Mouse (Mus musculus): ENCODE data around the gene Col9a2. TPM values are rescaled to one million over a fixed set of nuclear protein-coding genes. Genes with fewer than 3 reads are reported as not detected.
A peak's percentile ranks its signal among the peaks of the same experiment; 100 is the strongest.

Col9a2 gene
- 1.6 and 1.8 TPM in 2 replicates for polyA plus RNA-seq (2015; fragmentation: Nextera tagmentation; extraction: Ambion mirVana)

DNA sequence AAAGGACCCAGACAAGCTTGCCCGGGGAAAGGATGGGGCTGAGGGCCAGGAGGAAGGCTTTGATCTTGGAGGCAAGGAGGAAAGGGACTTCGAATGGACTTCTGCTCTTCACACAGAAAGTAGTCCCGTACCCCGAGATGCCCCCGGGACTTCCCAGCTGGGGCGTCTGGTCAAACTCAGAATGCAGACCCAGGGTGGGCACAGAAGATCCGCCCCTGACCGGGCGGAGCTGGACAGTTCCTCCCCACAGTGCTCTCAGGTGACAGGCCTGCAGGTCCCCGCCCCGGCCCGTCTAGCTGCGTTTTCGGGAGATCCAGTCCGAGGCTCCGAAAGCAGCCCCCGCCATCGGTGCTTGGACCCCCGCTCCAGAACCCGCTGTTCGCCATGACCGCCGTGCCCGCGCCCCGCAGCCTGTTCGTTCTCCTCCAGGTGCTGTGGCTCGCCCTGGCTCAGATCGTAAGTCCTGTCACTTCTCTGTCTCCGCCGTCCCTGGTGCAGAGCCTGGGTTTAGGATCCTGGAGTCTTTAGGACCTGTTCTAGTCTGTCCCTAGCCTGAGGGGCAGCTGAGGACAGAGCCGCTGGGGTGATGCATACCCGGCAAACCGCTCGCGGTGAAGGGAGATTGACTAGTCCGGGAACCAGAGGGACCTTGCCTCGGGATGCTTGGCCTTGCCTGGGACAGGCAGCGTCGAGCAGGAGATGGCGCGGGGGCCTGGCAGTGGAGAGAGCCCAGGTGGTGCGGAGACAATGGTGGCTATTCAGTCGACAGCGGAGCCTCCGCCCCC, at the start of gene Col9a2:
Col9a2 (plus strand) TSS at position 55 of the 785 bp plus-strand sequence.
- whole genome bisulfite sequencing: 3% methylated on average over 46 of the region's 46 CpGs
- H3K27ac ChIP-seq (ENCODE audit: low read length): no peak within 1 kb of the TSS
- ATAC-seq: no peak

DNA sequence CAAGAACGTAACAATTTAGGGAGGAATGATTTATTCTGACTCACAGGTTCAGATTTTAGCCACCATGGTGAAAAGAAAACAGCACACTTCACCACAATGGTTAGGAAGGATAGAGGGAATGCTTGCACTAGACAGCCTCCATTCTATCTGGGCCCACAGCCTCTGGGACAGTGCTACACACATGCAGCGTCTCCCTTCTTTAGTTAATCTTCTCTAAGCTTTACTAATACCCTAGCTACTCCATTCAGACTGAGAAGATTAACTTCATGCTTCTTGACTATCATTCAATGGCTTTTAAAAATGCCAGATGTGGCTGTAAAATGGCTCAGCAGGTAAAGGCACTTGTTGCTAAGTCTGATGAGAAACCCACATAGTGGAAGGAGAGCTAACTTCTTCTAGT, 46.9 kb upstream of the Col9a2 start:
- TF ChIP-seq EP300 (IDR thresholded peaks at IDR 0.05): no peak
- TF ChIP-seq CTCF (IDR thresholded peaks at IDR 0.05): no peak
- DNase-seq (ENCODE audit: low spot score) (no peak), ATAC-seq (no peak)
- no peak overlapping the region for H3K4me2 ChIP-seq (replicated peaks; ENCODE audit: low read depth, low read length)
- no peak overlapping the region for H3K27ac ChIP-seq (ENCODE audit: low read length)
- no peak overlapping the region for H3K9ac ChIP-seq (replicated peaks; ENCODE audit: low read depth)
- H3K36me3 ChIP-seq (ENCODE audit: insufficient read depth, low read length): no peaks in the 10 kb centered on the region
- peaks cover 3% of the 10 kb centered on the region; the same call in 1 of the 2 replicates for H3K4me1 ChIP-seq (ENCODE audit: insufficient read depth, low read depth, low read length)
- H3K9me3 ChIP-seq (ENCODE audit: low read length): no peaks in the 10 kb centered on the region
- 83% methylated on average over 2 of the region's 2 CpGs for WGBS
- no peaks in the 10 kb centered on the region for H3K27me3 ChIP-seq (replicated peaks; ENCODE audit: insufficient read depth, low read length)
- H3K4me3 ChIP-seq (ENCODE audit: low read depth, low read length): no peak overlapping the region

More for the DNA sequence above, at the start of gene Col9a2:
- Histone ChIP-seq H3K4me3 (ENCODE audit: low read depth, low read length) (peak within 1 kb of the TSS; percentile 31), H3K27me3 (replicated peaks; ENCODE audit: insufficient read depth, low read length) (0 out of 2 replicates have a peak, but pooled peaks cover 8% of the 10 kb centered on the region), H3K9ac (replicated peaks; ENCODE audit: low read depth) (no peak within 1 kb of the TSS), H3K4me1 (ENCODE audit: insufficient read depth, low read depth, low read length) (peaks cover 5% of the 10 kb centered on the region; the same call in 1 of the 2 replicates), H3K4me2 (replicated peaks; ENCODE audit: low read depth, low read length) (peak within 1 kb of the TSS; percentile 57), H3K36me3 (ENCODE audit: insufficient read depth, low read length) (no peaks in the 10 kb centered on the region), H3K9me3 (ENCODE audit: low read length) (no peaks in the 10 kb centered on the region)
- no peak for TF ChIP-seq EP300 (IDR thresholded peaks at IDR 0.05)
- no peak for TF ChIP-seq CTCF (IDR thresholded peaks at IDR 0.05)
- DNase-seq (ENCODE audit: low spot score): no peak

DNA sequence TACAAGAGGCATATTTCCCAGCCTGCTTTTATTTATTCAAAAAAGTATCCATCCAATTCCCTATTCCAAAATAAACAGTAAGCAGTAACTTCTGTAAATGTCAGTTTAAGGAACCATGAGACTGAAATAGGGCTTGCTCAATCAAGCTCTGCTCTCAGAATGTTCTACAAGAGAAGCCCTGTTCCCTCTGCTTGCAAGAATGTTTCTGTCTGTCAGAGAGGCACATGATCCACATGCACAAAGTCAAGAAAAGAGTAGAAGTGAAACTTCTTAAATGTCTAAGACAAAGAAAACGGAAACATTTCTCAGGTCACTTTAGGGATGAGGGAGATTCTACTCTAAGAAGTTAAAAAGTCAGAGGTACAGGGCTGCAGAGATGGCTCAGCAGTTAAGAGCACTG, 46.2 kb upstream of the Col9a2 start:
- Histone ChIP-seq H3K36me3 (ENCODE audit: insufficient read depth, low read length) (no peaks in the 10 kb centered on the region), H3K4me1 (ENCODE audit: insufficient read depth, low read depth, low read length) (peaks cover 3% of the 10 kb centered on the region; the same call in 1 of the 2 replicates), H3K9me3 (ENCODE audit: low read length) (no peaks in the 10 kb centered on the region), H3K4me2 (replicated peaks; ENCODE audit: low read depth, low read length) (no peak overlapping the region), H3K9ac (replicated peaks; ENCODE audit: low read depth) (no peak overlapping the region), H3K27me3 (replicated peaks; ENCODE audit: insufficient read depth, low read length) (no peaks in the 10 kb centered on the region), H3K4me3 (ENCODE audit: low read depth, low read length) (no peak overlapping the region), H3K27ac (ENCODE audit: low read length) (no peak overlapping the region)
- DNase-seq (ENCODE audit: low spot score): peak; percentile 59
- TF ChIP-seq EP300 (IDR thresholded peaks at IDR 0.05) (no peak), CTCF (IDR thresholded peaks at IDR 0.05) (no peak)
- ATAC-seq: no peak
- WGBS: 87% methylated on average over 1 of the region's 1 CpGs

DNA sequence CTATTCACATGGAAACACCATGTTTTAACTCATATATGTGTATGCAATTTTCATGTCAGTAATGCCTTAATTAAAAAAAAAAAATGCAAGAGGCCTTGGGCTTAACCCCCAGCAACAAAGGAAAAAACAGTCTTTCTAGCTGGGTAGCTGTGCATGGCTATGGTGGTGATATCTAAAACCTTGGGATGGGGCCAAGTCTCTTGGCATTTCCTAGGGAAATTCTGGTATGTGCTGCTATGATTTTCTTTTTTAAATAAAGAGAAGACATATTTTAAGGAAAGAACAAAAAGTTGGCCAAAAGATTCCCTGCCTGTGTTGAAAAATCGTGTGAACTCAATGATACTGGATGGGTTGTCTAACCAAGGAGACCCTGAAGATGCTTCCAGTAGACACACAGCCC, 43.3 kb upstream of the Col9a2 start:
- Histone ChIP-seq H3K36me3 (ENCODE audit: insufficient read depth, low read length) (no peaks in the 10 kb centered on the region), H3K27ac (ENCODE audit: low read length) (no peak overlapping the region), H3K4me2 (replicated peaks; ENCODE audit: low read depth, low read length) (no peak overlapping the region), H3K4me1 (ENCODE audit: insufficient read depth, low read depth, low read length) (peaks cover 3% of the 10 kb centered on the region; the same call in 1 of the 2 replicates), H3K4me3 (ENCODE audit: low read depth, low read length) (no peak overlapping the region), H3K9ac (replicated peaks; ENCODE audit: low read depth) (no peak overlapping the region), H3K27me3 (replicated peaks; ENCODE audit: insufficient read depth, low read length) (no peaks in the 10 kb centered on the region), H3K9me3 (ENCODE audit: low read length) (no peaks in the 10 kb centered on the region)
- no peak for DNase-seq (ENCODE audit: low spot score)
- TF ChIP-seq CTCF (IDR thresholded peaks at IDR 0.05): no peak
- no peak for TF ChIP-seq EP300 (IDR thresholded peaks at IDR 0.05)
- ATAC-seq: no peak
- 36% methylated on average over 1 of the region's 1 CpGs for WGBS

DNA sequence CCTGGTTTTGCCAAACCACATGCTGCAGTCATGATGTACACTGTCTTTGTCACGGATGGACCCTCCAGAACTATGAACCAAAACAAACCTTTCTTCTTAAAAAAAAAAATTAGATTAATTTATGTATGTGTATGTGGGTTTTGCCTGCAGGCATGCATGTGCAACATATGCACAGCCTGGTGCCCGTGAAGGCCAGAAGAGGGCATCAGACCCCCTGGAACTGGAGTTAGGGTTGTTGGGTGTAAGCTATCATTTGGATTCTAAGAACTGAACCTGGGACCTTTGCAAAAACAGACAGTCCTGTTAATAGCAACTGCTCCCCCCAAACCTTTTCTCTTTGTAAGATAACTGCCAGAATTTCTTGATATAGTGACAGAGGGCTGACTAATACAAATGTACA, 38.1 kb upstream of the Col9a2 start:
- no peak for DNase-seq (ENCODE audit: low spot score)
- H3K36me3 ChIP-seq (ENCODE audit: insufficient read depth, low read length): no peaks in the 10 kb centered on the region
- H3K4me1 ChIP-seq (ENCODE audit: insufficient read depth, low read depth, low read length): peaks cover 7% of the 10 kb centered on the region; the same call in 1 of the 2 replicates
- no peak overlapping the region for H3K27ac ChIP-seq (ENCODE audit: low read length)
- H3K27me3 ChIP-seq (replicated peaks; ENCODE audit: insufficient read depth, low read length): no peaks in the 10 kb centered on the region
- no peak overlapping the region for H3K4me2 ChIP-seq (replicated peaks; ENCODE audit: low read depth, low read length)
- peak; percentile 11; the same call in 1 of the 2 replicates for TF ChIP-seq CTCF (IDR thresholded peaks at IDR 0.05)
- no peak for TF ChIP-seq EP300 (IDR thresholded peaks at IDR 0.05)
- no peak overlapping the region for H3K4me3 ChIP-seq (ENCODE audit: low read depth, low read length)
- no peaks in the 10 kb centered on the region for H3K9me3 ChIP-seq (ENCODE audit: low read length)
- no peak for ATAC-seq
- 75% methylated on average over 2 of the region's 2 CpGs for WGBS
- H3K9ac ChIP-seq (replicated peaks; ENCODE audit: low read depth): no peak overlapping the region

DNA sequence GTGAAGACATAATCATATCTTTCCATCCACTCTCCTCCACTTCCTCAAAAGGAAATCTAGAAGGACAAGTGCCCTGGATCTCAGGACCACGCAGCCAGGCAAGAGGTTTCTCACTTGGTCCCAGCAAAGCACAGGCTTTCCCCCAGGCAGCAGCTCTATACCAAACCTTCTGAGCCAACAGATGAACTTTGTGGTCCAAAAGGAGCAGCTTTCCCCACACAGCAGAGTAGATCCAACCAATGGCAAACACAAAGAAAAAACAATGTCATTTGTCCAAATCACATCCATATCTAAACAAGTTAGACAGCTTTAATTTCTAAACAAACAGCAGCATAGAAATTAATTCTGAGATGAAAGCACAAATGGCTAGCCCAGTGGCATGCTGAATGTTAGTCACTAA, 37.5 kb upstream of the Col9a2 start:
- TF ChIP-seq EP300 (IDR thresholded peaks at IDR 0.05) (no peak), CTCF (IDR thresholded peaks at IDR 0.05) (no peak)
- Histone ChIP-seq H3K4me3 (ENCODE audit: low read depth, low read length) (no peak overlapping the region), H3K36me3 (ENCODE audit: insufficient read depth, low read length) (no peaks in the 10 kb centered on the region), H3K9me3 (ENCODE audit: low read length) (no peaks in the 10 kb centered on the region), H3K27ac (ENCODE audit: low read length) (peak overlapping the region; percentile 47; the same call in 1 of the 2 replicates), H3K9ac (replicated peaks; ENCODE audit: low read depth) (no peak overlapping the region), H3K4me1 (ENCODE audit: insufficient read depth, low read depth, low read length) (peaks cover 7% of the 10 kb centered on the region; the same call in 1 of the 2 replicates), H3K4me2 (replicated peaks; ENCODE audit: low read depth, low read length) (no peak overlapping the region), H3K27me3 (replicated peaks; ENCODE audit: insufficient read depth, low read length) (no peaks in the 10 kb centered on the region)
- WGBS: 31% methylated on average over 1 of the region's 1 CpGs
- DNase-seq (ENCODE audit: low spot score): no peak
- peak; percentile 30; the same call in 1 of the 2 replicates for ATAC-seq
